Mouse (Mus musculus) heart, postnatal 0 days (tissue): ENCODE measurements around the gene Palm2. TPM values are rescaled to one million over a fixed set of nuclear protein-coding genes. Genes with fewer than 3 reads are reported as not detected.

Experiments
- ATAC-seq: fragments of 200-750 bp; cut with Nextera tagmentation; 2 replicates; pipeline ENCODE4 v1.8.0; 2017; ENCODE audit warnings: low read depth, moderate number of reproducible peaks, moderate library complexity; ENCODE audit not compliant: insufficient read depth
- DNase-seq: peaks from one replicate; pipeline ENCODE4 v3.0.0-alpha.2; 2016; ENCODE audit warnings: low spot score
- H3K27ac ChIP-seq: fragments of 300-500 bp; sonication (generic); 2 replicates; pipeline ENCODE4 v1.5.1; 2014; ENCODE audit warnings: low read depth, mild to moderate bottlenecking
- H3K27me3 ChIP-seq: fragments of 300-500 bp; sonication (generic); 2 replicates; pipeline ENCODE4 v1.6.1; 2014; ENCODE audit warnings: low read length, mixed read lengths; ENCODE audit not compliant: control insufficient read depth, insufficient read depth
- H3K36me3 ChIP-seq: fragments of 300-500 bp; sonication (generic); replicated peaks from 2 replicates; pipeline ENCODE4 v1.6.1; 2014; ENCODE audit warnings: low read length, mixed read lengths; ENCODE audit not compliant: control insufficient read depth, insufficient read depth
- H3K4me1 ChIP-seq: fragments of 300-500 bp; sonication (generic); 2 replicates; pipeline ENCODE4 v1.6.1; 2014; ENCODE audit warnings: antibody characterized with exemption; ENCODE audit not compliant: control insufficient read depth, insufficient read depth
- H3K4me2 ChIP-seq: fragments of 300-500 bp; sonication (generic); 2 replicates; pipeline ENCODE4 v1.6.1; 2014; ENCODE audit warnings: low read depth, mild to moderate bottlenecking, low read length, moderate library complexity
- H3K4me3 ChIP-seq: fragments of 300-500 bp; sonication (generic); 2 replicates; pipeline ENCODE4 v1.5.1; 2014; ENCODE audit warnings: low read depth, low read length
- H3K9ac ChIP-seq: fragments of 300-500 bp; sonication (generic); replicated peaks from 2 replicates; pipeline ENCODE4 v1.6.1; 2014; ENCODE audit warnings: low read depth, low read length, mixed read lengths
- H3K9me3 ChIP-seq: fragments of 300-500 bp; sonication (generic); replicated peaks from 2 replicates; pipeline ENCODE4 v1.6.1; 2016; ENCODE audit warnings: low read length; ENCODE audit not compliant: control insufficient read depth
- CTCF ChIP-seq: IDR thresholded peaks from 2 replicates; pipeline ENCODE4 v1.5.1; 2016; ENCODE audit warnings: antibody characterized with exemption, control low read depth, low read depth
- EP300 ChIP-seq: IDR thresholded peaks from 2 replicates; pipeline ENCODE4 v1.6.1; 2016; ENCODE audit warnings: antibody characterized with exemption, low read depth
- WGBS: fragments of 180-500 bp; shearing (Covaris S2); extraction: QIAGEN DNeasy Blood & Tissue Kit; methylation state at CpG from one replicate; pipeline ENCODE4 v1.1.7; 2014; 5-methylcytosine and 5-hydroxymethylcytosine counted together
- polyA plus RNA-seq: library from polyadenylated mRNA; unstranded; fragments of >200 nt; fragmentation: Nextera tagmentation; extraction: Ambion mirVana; gene quantifications from 2 replicates; pipeline ENCODE4 v1.2.1, GENCODE M21; 2015
- total RNA-seq: library from RNA; depleted of rRNA; stranded (reverse); fragments of >200 nt; gene quantifications from 2 replicates; pipeline ENCODE4 v1.2.3, GENCODE M21; 2014; ENCODE audit warnings: low replicate concordance

Gene Palm2
- total and polyA plus RNA-seq, 2 experiments from 2014 or later = 6.6 to 12.6 TPM

- Histone ChIP-seq H3K4me2 (no peak overlapping the region), H3K27me3 (no peaks in the 10 kb centered on the region), H3K4me1 (peaks cover 20% of the 10 kb centered on the region), H3K4me3 (no peak overlapping the region), H3K9ac (no peak overlapping the region), H3K36me3 (no peaks in the 10 kb centered on the region; the same call in 1 of the 2 replicates), H3K27ac (no peak overlapping the region), H3K9me3 (no peaks in the 10 kb centered on the region)
- DNase-seq (no peak), ATAC-seq (no peak)
- TF ChIP-seq CTCF = no peak
- TF ChIP-seq EP300 = no peak
- 67% methylated on average over 3 of the region's 3 CpGs for WGBS
These were observed 232.1 kb downstream of the Palm2 start for GRCm38 (mm10) chr4:57666101-57666500.

GRCm38 (mm10) chr4:57670813-57671469 lies 236.9 kb downstream of the Palm2 start:
- peak; percentile 79 for ATAC-seq
- TF ChIP-seq EP300 (peak; percentile 93), CTCF (peak; percentile 53)
- Histone ChIP-seq H3K9me3 (no peaks in the 10 kb centered on the region), H3K36me3 (no peaks in the 10 kb centered on the region; the same call in 1 of the 2 replicates), H3K27me3 (no peaks in the 10 kb centered on the region), H3K4me2 (peak overlapping the region; percentile 29; the same call in 1 of the 2 replicates), H3K9ac (no peak overlapping the region), H3K4me1 (peaks cover 51% of the 10 kb centered on the region), H3K4me3 (no peak overlapping the region), H3K27ac (peak overlapping the region; percentile 85)
- 15% methylated on average over 7 of the region's 7 CpGs for WGBS
- DNase-seq = peak; percentile 91

DNA sequence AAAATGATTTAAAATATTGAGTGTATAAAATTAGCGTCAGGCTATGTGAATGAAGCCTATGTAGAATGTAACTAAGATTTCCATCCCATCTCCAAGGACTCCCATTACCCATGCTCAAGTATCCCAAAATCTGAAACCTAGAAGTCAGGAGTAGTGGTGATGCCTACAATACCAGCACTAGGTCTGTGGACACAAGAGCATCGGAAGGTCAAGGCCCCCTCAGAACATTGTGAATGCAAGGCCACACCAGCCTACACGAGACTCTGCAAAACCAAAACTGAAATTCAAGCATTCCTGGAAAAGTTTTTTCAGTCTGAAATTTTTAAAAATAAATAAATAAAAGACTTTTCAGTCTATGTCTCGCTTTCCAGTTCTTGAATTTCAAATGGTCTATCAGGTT lies 238.5 kb downstream of the Palm2 start:
- Histone ChIP-seq H3K4me2 (no peak overlapping the region), H3K9ac (no peak overlapping the region), H3K9me3 (no peaks in the 10 kb centered on the region), H3K4me1 (peaks cover 48% of the 10 kb centered on the region), H3K4me3 (no peak overlapping the region), H3K27ac (peak overlapping the region; percentile 85; the same call in 1 of the 2 replicates), H3K36me3 (no peaks in the 10 kb centered on the region; the same call in 1 of the 2 replicates), H3K27me3 (no peaks in the 10 kb centered on the region)
- WGBS = 66% methylated on average over 4 of the region's 4 CpGs
- no peak for ATAC-seq
- TF ChIP-seq CTCF (no peak), EP300 (no peak)
- no peak for DNase-seq

DNA sequence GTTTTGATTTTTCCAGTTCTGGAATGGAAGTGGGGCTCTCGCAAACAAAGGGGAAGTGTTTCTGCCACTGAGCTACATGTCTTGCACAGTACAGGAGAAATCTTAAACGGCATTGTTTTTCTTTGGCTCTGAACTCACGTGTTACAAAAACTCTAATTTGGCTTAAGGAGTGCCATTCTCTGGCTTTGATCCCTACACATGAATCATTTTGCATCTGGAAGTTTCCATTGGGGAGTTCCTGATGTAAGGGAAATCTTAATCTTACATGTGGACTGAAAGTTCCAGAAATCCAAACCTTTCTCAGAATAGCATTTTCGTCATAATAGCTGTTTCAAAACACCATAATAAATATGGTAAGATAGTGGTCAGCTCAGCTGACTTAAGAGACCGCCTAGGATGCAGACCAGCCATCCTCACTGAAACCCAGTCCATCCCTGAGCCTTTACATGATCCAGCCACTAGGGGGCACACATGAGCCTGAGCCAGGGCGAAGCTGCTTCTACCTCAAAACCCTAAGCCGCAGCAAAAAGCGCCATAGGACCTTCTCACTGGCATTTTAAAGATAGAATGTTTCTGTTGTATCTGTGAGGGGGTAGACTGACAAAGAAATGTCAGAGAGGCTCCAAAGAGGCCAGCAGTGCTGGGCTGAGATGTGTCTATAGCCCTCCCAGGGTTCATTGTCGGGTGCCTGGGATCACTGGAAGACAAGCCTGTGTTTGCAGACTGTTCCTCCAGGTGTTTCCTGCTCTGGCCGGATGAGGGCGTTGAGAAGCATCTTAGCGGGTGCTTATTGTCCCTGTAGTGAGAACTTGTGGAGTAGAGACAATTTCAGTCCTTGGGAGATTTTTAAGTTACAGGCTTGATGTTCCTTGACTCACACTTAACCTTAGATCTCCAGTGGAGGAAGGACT lies 239.2 kb downstream of the Palm2 start:
- H3K27ac ChIP-seq = peak overlapping the region; percentile 85
- H3K4me3 ChIP-seq = no peak overlapping the region
- H3K27me3 ChIP-seq = no peaks in the 10 kb centered on the region
- H3K4me2 ChIP-seq = peak overlapping the region; percentile 41
- H3K4me1 ChIP-seq = peaks cover 48% of the 10 kb centered on the region
- 0 out of 2 replicates have a peak, but pooled peaks have one; percentile 14 for TF ChIP-seq EP300
- TF ChIP-seq CTCF = peak; percentile 96
- no peaks in the 10 kb centered on the region for H3K9me3 ChIP-seq
- no peaks in the 10 kb centered on the region; the same call in none of the 2 replicates for H3K36me3 ChIP-seq
- ATAC-seq (0 out of 2 replicates have a peak, but pooled peaks have one; percentile 14), DNase-seq (peak; percentile 77)
- no peak overlapping the region for H3K9ac ChIP-seq
- 20% methylated on average over 12 of the region's 12 CpGs for WGBS

GRCm38 (mm10) chr4:57674351-57674750 lies 240.3 kb downstream of the Palm2 start:
- WGBS = 55% methylated on average over 7 of the region's 7 CpGs
- TF ChIP-seq CTCF = no peak
- TF ChIP-seq EP300 = no peak
- peaks cover 45% of the 10 kb centered on the region for H3K4me1 ChIP-seq
- H3K9ac ChIP-seq = no peak overlapping the region
- no peak for ATAC-seq
- H3K4me2 ChIP-seq = no peak overlapping the region
- DNase-seq = no peak
- no peaks in the 10 kb centered on the region for H3K27me3 ChIP-seq
- peak overlapping the region; percentile 85 for H3K27ac ChIP-seq
- H3K9me3 ChIP-seq = no peaks in the 10 kb centered on the region
- H3K36me3 ChIP-seq = no peaks in the 10 kb centered on the region; the same call in 1 of the 2 replicates
- no peak overlapping the region for H3K4me3 ChIP-seq
